Mouse (Mus musculus) liver, postnatal 0 days (tissue): ENCODE measurements around the gene Naa11.

Experiments used
- CTCF ChIP-seq: sonication (generic); IDR thresholded peaks from 2 replicates; pipeline ENCODE4 v1.5.1; 2016; ENCODE audit warnings: antibody characterized with exemption, low read depth
- EP300 ChIP-seq: IDR thresholded peaks from 2 replicates; pipeline ENCODE4 v1.6.1; 2016; ENCODE audit warnings: antibody characterized with exemption, low read depth, mild to moderate bottlenecking

DNA sequence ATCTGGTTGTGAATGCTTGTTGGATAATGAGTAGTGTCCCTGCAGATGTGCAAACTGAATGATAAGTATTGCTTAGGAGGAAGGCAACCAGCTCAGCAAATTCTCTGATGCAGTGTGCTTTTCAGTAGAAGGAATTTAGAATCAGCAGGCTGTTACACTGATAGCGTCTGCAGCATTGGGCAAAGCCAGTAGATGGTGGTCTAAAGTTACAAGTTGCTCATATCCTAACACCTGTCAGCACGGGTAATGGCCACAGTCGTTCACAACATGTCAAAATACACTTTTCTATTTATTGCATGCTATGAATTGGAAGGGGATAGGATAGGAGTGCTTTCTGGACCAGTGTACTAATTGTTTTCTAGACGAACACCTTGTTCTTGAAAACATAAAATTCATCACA, 33.1 kb downstream of the Naa11 start:
- TF ChIP-seq CTCF (no peak), EP300 (no peak)
